Mouse (Mus musculus): Measurements from ENCODE around the gene Ddah1. TPM values are rescaled to one million over a fixed set of nuclear protein-coding genes. Genes with fewer than 3 reads are reported as not detected.

Ddah1 gene
- polyA plus RNA-seq, 1 experiment: 0.55 TPM

DNA sequence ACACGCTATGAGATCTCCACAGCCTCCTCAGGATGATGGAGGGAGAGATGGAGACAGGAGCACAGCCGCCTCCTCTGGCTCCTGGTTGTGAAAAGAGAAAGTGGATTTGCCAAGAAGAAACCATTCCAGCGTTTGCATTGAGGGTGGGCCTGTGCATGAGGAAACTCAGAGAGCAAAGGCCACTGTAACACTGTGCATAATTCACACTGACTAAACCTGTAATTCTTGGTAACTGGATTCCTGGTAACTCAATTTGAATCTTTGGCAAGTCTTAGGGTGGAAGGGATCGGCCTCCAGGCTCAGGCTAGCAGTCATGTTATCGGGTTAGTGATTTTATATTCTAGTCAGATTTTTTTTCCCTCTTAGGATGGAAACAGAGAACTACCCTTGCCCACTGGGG, 17.4 kb downstream of the Ddah1 start:
- H3K4me1 ChIP-seq (ENCODE audit: control insufficient read depth, insufficient read depth, insufficient read length): no peaks in the 10 kb centered on the region
- no peak overlapping the region for H3K27ac ChIP-seq (ENCODE audit: insufficient read depth, low read length)
- no peak for DNase-seq (ENCODE audit: low read depth in 1 of 2, low spot score in 2 of 2)
- 86% methylated on average over 5 of the region's 5 CpGs for WGBS
- TF ChIP-seq POLR2A (IDR thresholded peaks at IDR 0.05; ENCODE audit: low read depth, low read length): no peak
- TF ChIP-seq CTCF (IDR thresholded peaks at IDR 0.05; ENCODE audit: extremely low read depth, insufficient read depth, insufficient read length, insufficient replicate concordance): no peak
- no peaks in the 10 kb centered on the region for H3K27me3 ChIP-seq (ENCODE audit: control insufficient read depth, insufficient read depth, low read length)
- H3K4me3 ChIP-seq (ENCODE audit: extremely low read depth, insufficient read depth, insufficient read length): no peak overlapping the region
- no peaks in the 10 kb centered on the region for H3K36me3 ChIP-seq (ENCODE audit: control insufficient read depth, insufficient read depth, low read length)

DNA sequence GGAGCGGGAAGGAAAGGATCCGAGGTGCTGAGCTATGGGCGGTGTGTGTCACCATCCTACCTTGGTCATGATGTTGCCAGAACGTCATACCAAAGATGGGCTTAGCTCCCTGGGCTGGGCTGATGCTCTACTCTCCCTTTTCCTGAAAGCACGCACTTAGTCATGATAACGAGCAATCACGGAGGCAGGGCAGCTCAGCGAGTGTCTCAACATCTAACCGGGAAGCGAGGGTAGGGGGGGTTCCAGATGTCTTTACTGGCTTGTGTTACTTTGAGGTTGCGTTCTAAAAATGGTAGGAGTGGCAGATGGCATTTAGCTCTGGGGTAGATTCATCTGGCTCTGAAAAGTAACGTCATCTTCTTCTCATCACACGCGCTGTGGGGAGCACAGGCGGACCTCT, 18.5 kb downstream of the Ddah1 start:
- no peak for DNase-seq (ENCODE audit: low read depth in 1 of 2, low spot score in 2 of 2)
- Histone ChIP-seq H3K27me3 (ENCODE audit: control insufficient read depth, insufficient read depth, low read length) (no peaks in the 10 kb centered on the region), H3K4me3 (ENCODE audit: extremely low read depth, insufficient read depth, insufficient read length) (no peak overlapping the region), H3K4me1 (ENCODE audit: control insufficient read depth, insufficient read depth, insufficient read length) (no peaks in the 10 kb centered on the region), H3K27ac (ENCODE audit: insufficient read depth, low read length) (no peak overlapping the region), H3K36me3 (ENCODE audit: control insufficient read depth, insufficient read depth, low read length) (no peaks in the 10 kb centered on the region)
- TF ChIP-seq CTCF (IDR thresholded peaks at IDR 0.05; ENCODE audit: extremely low read depth, insufficient read depth, insufficient read length, insufficient replicate concordance) (no peak), POLR2A (IDR thresholded peaks at IDR 0.05; ENCODE audit: low read depth, low read length) (no peak)
- 94% methylated on average over 15 of the region's 15 CpGs for WGBS

DNA sequence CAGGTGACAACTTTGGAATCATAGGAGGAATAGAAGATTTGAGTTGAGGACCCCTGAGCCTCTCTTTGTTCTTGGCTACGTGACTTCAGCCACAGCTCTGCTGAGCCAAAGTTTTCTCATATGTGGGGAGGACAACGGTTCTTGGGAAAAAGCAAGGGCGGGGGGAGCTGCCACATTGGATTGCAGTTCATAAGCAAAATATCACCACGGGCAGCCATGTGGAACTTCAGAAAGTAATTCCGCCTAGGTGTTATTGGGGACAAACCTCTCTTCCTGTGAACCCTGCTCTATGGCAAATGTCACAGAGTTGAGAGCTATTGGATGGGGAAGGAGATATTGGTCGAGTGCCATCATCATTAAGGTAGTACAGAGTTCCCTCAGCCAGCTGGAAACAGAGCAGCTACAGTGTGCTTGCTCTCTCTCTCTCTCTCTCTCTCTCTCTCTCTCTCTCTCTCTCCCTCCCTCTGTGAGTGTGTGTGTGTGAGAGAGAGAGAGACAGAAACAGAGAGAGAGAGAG, 20.0 kb downstream of the Ddah1 start:
- Histone ChIP-seq H3K4me3 (ENCODE audit: extremely low read depth, insufficient read depth, insufficient read length) (no peak overlapping the region), H3K27ac (ENCODE audit: insufficient read depth, low read length) (no peak overlapping the region), H3K27me3 (ENCODE audit: control insufficient read depth, insufficient read depth, low read length) (no peaks in the 10 kb centered on the region), H3K4me1 (ENCODE audit: control insufficient read depth, insufficient read depth, insufficient read length) (no peaks in the 10 kb centered on the region), H3K36me3 (ENCODE audit: control insufficient read depth, insufficient read depth, low read length) (no peaks in the 10 kb centered on the region)
- TF ChIP-seq POLR2A (IDR thresholded peaks at IDR 0.05; ENCODE audit: low read depth, low read length): no peak
- TF ChIP-seq CTCF (IDR thresholded peaks at IDR 0.05; ENCODE audit: extremely low read depth, insufficient read depth, insufficient read length, insufficient replicate concordance): no peak
- DNase-seq (ENCODE audit: low read depth in 1 of 2, low spot score in 2 of 2): no peak
- WGBS: 78% methylated on average over 6 of the region's 6 CpGs

DNA sequence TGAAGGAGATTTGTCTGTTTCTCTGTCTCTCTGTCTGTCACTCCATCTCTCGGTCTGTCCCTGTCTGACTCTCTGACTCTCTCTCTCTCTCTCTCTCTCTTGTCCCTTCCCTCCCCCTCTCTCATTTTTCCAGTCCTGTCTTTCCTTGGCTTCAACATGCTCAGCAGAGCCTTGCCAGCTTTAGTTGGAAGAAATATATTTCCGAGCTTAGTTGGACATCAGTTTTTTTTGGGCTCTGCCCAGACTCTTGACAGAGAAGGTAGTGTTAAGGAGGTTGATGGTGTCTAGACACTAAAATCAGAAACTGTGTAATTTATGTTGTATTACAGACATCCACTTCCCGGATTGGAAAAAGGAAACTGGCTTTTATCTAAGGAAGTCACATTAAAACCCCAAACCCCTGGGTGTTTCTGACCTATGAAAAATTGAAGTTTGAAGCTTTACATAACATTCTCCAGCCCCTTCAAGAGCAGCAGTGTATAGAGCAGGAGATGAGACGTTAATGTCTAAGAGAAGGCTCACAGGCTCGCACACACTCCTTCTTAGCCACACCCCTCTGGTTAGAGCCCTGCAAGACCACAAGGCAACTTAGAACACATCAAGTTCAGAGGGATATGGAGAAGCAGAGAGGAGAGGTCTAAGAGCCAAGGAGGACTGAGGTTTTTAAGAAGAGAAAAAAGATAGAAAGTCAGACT, 21.0 kb downstream of the Ddah1 start:
- no peaks in the 10 kb centered on the region for H3K27me3 ChIP-seq (ENCODE audit: control insufficient read depth, insufficient read depth, low read length)
- no peaks in the 10 kb centered on the region for H3K36me3 ChIP-seq (ENCODE audit: control insufficient read depth, insufficient read depth, low read length)
- H3K4me1 ChIP-seq (ENCODE audit: control insufficient read depth, insufficient read depth, insufficient read length): no peaks in the 10 kb centered on the region
- H3K27ac ChIP-seq (ENCODE audit: insufficient read depth, low read length): no peak overlapping the region
- TF ChIP-seq POLR2A (IDR thresholded peaks at IDR 0.05; ENCODE audit: low read depth, low read length): no peak
- no peak for TF ChIP-seq CTCF (IDR thresholded peaks at IDR 0.05; ENCODE audit: extremely low read depth, insufficient read depth, insufficient read length, insufficient replicate concordance)
- no peak for DNase-seq (ENCODE audit: low read depth in 1 of 2, low spot score in 2 of 2)
- H3K4me3 ChIP-seq (ENCODE audit: extremely low read depth, insufficient read depth, insufficient read length): no peak overlapping the region
- 29% methylated on average over 5 of the region's 5 CpGs for WGBS

DNA sequence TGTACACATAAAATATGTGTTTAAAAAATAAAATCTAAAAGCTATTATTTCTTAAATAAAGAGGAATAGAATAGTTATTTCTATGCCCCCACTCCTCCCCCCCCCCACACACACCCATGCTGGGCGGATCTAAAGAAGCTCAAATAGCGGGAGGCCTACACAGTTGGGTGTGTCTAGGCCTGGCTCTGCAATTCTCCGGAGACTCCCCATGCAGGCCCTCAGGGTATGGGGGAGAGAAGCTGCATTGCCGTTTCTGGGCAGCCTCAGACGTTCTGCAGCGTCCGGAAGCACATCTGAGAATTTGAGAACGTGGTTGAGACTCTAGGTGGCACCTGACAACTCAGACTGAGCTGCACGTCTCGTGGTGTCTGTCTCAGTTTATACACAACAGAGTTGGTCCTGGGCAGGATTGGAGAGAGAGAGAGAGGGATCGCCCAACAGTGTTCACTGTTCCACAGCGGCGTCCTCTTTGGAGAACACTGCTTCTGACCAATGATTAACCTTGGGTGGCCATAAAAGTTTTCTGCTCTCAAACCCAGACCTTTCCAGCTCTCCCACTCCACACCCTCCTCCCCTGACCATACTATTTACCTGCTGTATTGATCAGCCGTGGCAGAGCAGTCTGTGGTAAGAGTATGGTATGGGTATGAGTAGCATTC, 22.4 kb downstream of the Ddah1 start:
- WGBS: 89% methylated on average over 14 of the region's 14 CpGs
- no peaks in the 10 kb centered on the region for H3K36me3 ChIP-seq (ENCODE audit: control insufficient read depth, insufficient read depth, low read length)

DNA sequence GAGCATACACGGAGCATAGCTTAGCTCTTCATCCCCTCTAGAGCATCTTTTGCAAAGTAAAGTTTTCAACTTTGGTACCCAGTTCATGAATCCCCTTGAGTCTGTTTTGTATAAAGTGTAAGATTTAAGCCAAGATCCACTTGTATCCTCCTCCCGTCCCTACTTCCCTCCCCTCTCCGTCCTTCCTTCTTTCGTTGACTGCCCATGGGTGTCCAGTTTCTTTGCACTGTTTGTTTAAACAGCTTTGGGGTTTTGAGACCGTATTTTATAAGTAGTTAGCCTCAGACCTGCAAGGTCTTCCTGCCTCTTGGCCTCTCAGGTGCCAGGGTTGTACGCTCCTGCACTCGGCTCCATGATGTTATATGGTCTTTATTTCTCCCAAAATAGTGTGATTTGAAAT, 26.8 kb downstream of the Ddah1 start:
- TF ChIP-seq POLR2A (IDR thresholded peaks at IDR 0.05; ENCODE audit: low read depth, low read length): no peak
- TF ChIP-seq CTCF (IDR thresholded peaks at IDR 0.05; ENCODE audit: extremely low read depth, insufficient read depth, insufficient read length, insufficient replicate concordance): no peak
- H3K27ac ChIP-seq (ENCODE audit: insufficient read depth, low read length): no peak overlapping the region
- no peak overlapping the region for H3K4me3 ChIP-seq (ENCODE audit: extremely low read depth, insufficient read depth, insufficient read length)
- H3K27me3 ChIP-seq (ENCODE audit: control insufficient read depth, insufficient read depth, low read length): no peaks in the 10 kb centered on the region
- H3K4me1 ChIP-seq (ENCODE audit: control insufficient read depth, insufficient read depth, insufficient read length): no peaks in the 10 kb centered on the region
- H3K36me3 ChIP-seq (ENCODE audit: control insufficient read depth, insufficient read depth, low read length): no peaks in the 10 kb centered on the region
- WGBS: 85% methylated on average over 7 of the region's 7 CpGs
- no peak for DNase-seq (ENCODE audit: low read depth in 1 of 2, low spot score in 2 of 2)

More for the DNA sequence above, 22.4 kb downstream of the Ddah1 start:
- DNase-seq (ENCODE audit: low read depth in 1 of 2, low spot score in 2 of 2): no peak
- Histone ChIP-seq H3K27ac (ENCODE audit: insufficient read depth, low read length) (no peak overlapping the region), H3K4me1 (ENCODE audit: control insufficient read depth, insufficient read depth, insufficient read length) (no peaks in the 10 kb centered on the region), H3K4me3 (ENCODE audit: extremely low read depth, insufficient read depth, insufficient read length) (no peak overlapping the region), H3K27me3 (ENCODE audit: control insufficient read depth, insufficient read depth, low read length) (no peaks in the 10 kb centered on the region)
- TF ChIP-seq CTCF (IDR thresholded peaks at IDR 0.05; ENCODE audit: extremely low read depth, insufficient read depth, insufficient read length, insufficient replicate concordance) (no peak), POLR2A (IDR thresholded peaks at IDR 0.05; ENCODE audit: low read depth, low read length) (no peak)

DNA sequence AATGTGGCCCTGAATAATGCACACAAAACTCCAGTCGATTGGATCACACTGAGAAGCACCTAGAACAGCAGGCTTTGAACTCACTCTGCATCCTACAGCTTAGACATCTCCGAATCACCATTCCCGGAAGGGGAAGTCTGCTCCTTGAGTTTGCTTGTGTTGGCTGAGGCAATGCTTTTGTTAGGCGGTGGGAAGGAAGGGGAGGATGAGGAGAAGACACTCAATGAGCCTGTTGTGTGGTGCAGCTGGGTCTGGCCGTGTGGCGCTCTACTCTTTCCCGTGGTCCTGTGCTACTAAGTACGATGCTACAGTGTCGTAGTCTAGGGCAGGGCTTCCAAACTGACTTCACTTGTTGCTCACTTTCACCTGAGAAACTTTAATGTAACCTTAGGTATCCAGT, 28.8 kb downstream of the Ddah1 start:
- no peak for TF ChIP-seq POLR2A (IDR thresholded peaks at IDR 0.05; ENCODE audit: low read depth, low read length)
- TF ChIP-seq CTCF (IDR thresholded peaks at IDR 0.05; ENCODE audit: extremely low read depth, insufficient read depth, insufficient read length, insufficient replicate concordance): no peak
- Histone ChIP-seq H3K27me3 (ENCODE audit: control insufficient read depth, insufficient read depth, low read length) (no peaks in the 10 kb centered on the region), H3K27ac (ENCODE audit: insufficient read depth, low read length) (no peak overlapping the region), H3K4me3 (ENCODE audit: extremely low read depth, insufficient read depth, insufficient read length) (no peak overlapping the region), H3K36me3 (ENCODE audit: control insufficient read depth, insufficient read depth, low read length) (no peaks in the 10 kb centered on the region), H3K4me1 (ENCODE audit: control insufficient read depth, insufficient read depth, insufficient read length) (no peaks in the 10 kb centered on the region)
- WGBS: 75% methylated on average over 9 of the region's 9 CpGs
- no peak for DNase-seq (ENCODE audit: low read depth in 1 of 2, low spot score in 2 of 2)

Data from spleen, adult 2 months (tissue).